Mouse (Mus musculus) embryonic facial prominence, embryonic 13.5 days (tissue): ENCODE measurements around the gene Gm20765. TPM values are rescaled to one million over a fixed set of nuclear protein-coding genes. Genes with fewer than 3 reads are reported as not detected.
"Not testable (repeated sequence)": the region's sequence is repeated elsewhere in the genome, so short reads cannot be mapped to it uniquely, and the experiment has no call there.

Experiments used
- ATAC-seq: fragments of 200-750 bp; cut with Nextera tagmentation; 2 replicates; pipeline ENCODE4 v1.8.0; 2017; ENCODE audit warnings: low read depth; ENCODE audit not compliant: insufficient number of reproducible peaks, insufficient read depth, low FRiP score, low TSS enrichment
- H3K27ac ChIP-seq: fragments of 300-500 bp; sonication (generic); 2 replicates; pipeline ENCODE4 v1.5.1; 2015; ENCODE audit warnings: moderate library complexity, mild to moderate bottlenecking, inconsistent platforms
- H3K27me3 ChIP-seq: fragments of 300-500 bp; sonication (generic); 2 replicates; pipeline ENCODE4 v1.6.1; 2015; ENCODE audit warnings: mild to moderate bottlenecking, inconsistent platforms
- H3K36me3 ChIP-seq: fragments of 300-500 bp; sonication (generic); 2 replicates; pipeline ENCODE4 v1.6.1; 2015; ENCODE audit warnings: mild to moderate bottlenecking, inconsistent platforms
- H3K4me1 ChIP-seq: fragments of 300-500 bp; sonication (generic); 2 replicates; pipeline ENCODE4 v1.6.1; 2015; ENCODE audit warnings: inconsistent platforms
- H3K4me2 ChIP-seq: fragments of 300-500 bp; sonication (generic); 2 replicates; pipeline ENCODE4 v1.6.1; 2015; ENCODE audit warnings: moderate library complexity, mild to moderate bottlenecking, inconsistent platforms
- H3K4me3 ChIP-seq: fragments of 300-500 bp; sonication (generic); 2 replicates; pipeline ENCODE4 v1.5.1; 2015; ENCODE audit warnings: mild to moderate bottlenecking, inconsistent platforms
- H3K9ac ChIP-seq: fragments of 300-500 bp; sonication (generic); 2 replicates; pipeline ENCODE4 v1.6.1; 2015; ENCODE audit warnings: mild to moderate bottlenecking, inconsistent platforms
- H3K9me3 ChIP-seq: fragments of 300-500 bp; sonication (generic); 2 replicates; pipeline ENCODE4 v1.6.1; 2016; ENCODE audit warnings: inconsistent platforms
- WGBS: fragments of 180-500 bp; shearing (Covaris S2); methylation state at CpG from one replicate; pipeline ENCODE4 v1.1.7; 2015; ENCODE audit warnings: mixed read lengths; 5-methylcytosine and 5-hydroxymethylcytosine counted together
- polyA plus RNA-seq: library from polyadenylated mRNA; unstranded; fragments of >200 nt; fragmentation: Nextera tagmentation; extraction: Ambion mirVana; gene quantifications from 2 replicates; pipeline ENCODE4 v1.2.1, GENCODE M21; 2015

The Gm20765 gene
- polyA plus RNA-seq = not detected in 2 replicates

DNA sequence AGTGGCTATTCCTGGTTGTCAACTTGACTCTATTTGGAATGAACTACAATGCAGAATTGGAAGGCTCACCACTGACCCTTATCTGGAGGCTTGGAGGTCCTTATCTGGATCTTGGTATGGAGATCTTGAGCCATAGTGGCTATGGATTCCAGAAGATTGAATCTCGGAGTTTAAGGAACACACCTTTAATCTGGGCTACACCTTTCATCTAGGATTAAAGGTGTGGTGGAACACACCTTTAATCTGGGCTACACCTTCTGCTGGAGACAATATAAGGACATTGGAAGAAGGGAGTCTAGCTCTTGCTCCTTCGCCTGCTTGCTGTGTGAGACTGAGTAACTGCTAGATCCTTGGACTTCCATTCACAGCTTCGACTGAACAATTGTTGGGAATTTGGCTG lies at the start of gene Gm20765:
TSS of gene Gm20765 (plus strand) at position 301 of the 400 bp plus-strand sequence.
- not testable (repeated sequence) for H3K4me1 ChIP-seq, H3K27ac ChIP-seq, H3K4me2 ChIP-seq, ATAC-seq, H3K36me3 ChIP-seq, H3K9me3 ChIP-seq, H3K4me3 ChIP-seq, H3K27me3 ChIP-seq, H3K9ac ChIP-seq
- no CpG with 5 or more reads among the region's 3 CpGs for WGBS

DNA sequence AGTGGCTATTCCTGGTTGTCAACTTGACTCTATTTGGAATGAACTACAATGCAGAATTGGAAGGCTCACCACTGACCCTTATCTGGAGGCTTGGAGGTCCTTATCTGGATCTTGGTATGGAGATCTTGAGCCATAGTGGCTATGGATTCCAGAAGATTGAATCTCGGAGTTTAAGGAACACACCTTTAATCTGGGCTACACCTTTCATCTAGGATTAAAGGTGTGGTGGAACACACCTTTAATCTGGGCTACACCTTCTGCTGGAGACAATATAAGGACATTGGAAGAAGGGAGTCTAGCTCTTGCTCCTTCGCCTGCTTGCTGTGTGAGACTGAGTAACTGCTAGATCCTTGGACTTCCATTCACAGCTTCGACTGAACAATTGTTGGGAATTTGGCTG lies 42.6 kb upstream of the Gm20765 start, which contains the start of gene Gm21293:
TSS of gene Gm21293 (plus strand) at position 301 of the 400 bp plus-strand sequence.
- WGBS = no CpG with 5 or more reads among the region's 3 CpGs
- not testable (repeated sequence) for ATAC-seq, H3K4me2 ChIP-seq, H3K27ac ChIP-seq, H3K9me3 ChIP-seq, H3K4me1 ChIP-seq, H3K4me3 ChIP-seq, H3K9ac ChIP-seq, H3K27me3 ChIP-seq, H3K36me3 ChIP-seq

GRCm38 (mm10) chr10:104151197-104151596 lies 34.1 kb upstream of the Gm20765 start, which contains the start of gene Gm6763:
Gene Gm6763 (plus strand): TSS chr10:104151497.
- ATAC-seq, H3K27ac ChIP-seq, H3K4me2 ChIP-seq, H3K27me3 ChIP-seq, H3K9me3 ChIP-seq, H3K9ac ChIP-seq, H3K36me3 ChIP-seq, H3K4me3 ChIP-seq, H3K4me1 ChIP-seq: not testable (repeated sequence)
- WGBS = no CpG with 5 or more reads among the region's 3 CpGs

- not testable (repeated sequence) for H3K4me2 ChIP-seq, H3K9ac ChIP-seq, H3K36me3 ChIP-seq, H3K9me3 ChIP-seq, H3K4me3 ChIP-seq, H3K27me3 ChIP-seq, ATAC-seq, H3K4me1 ChIP-seq, H3K27ac ChIP-seq
- no CpG with 5 or more reads among the region's 3 CpGs for WGBS
Measured at GRCm38 (mm10) chr10:104159706-104160105, 25.6 kb upstream of the Gm20765 start, which contains the start of gene Gm8764. Gene Gm8764 (plus strand): TSS chr10:104160006.

- H3K9ac ChIP-seq, H3K9me3 ChIP-seq, H3K27me3 ChIP-seq, ATAC-seq, H3K27ac ChIP-seq, H3K4me1 ChIP-seq, H3K36me3 ChIP-seq, H3K4me3 ChIP-seq, H3K4me2 ChIP-seq: not testable (repeated sequence)
- no CpG with 5 or more reads among the region's 3 CpGs for WGBS
Measured at GRCm38 (mm10) chr10:104168215-104168614, 17.1 kb upstream of the Gm20765 start, which contains the start of gene Gm21304. Gene Gm21304 (plus strand): TSS chr10:104168515.

- not testable (repeated sequence) for H3K4me2 ChIP-seq, ATAC-seq, H3K36me3 ChIP-seq, H3K4me1 ChIP-seq, H3K9me3 ChIP-seq, H3K27ac ChIP-seq, H3K4me3 ChIP-seq, H3K27me3 ChIP-seq, H3K9ac ChIP-seq
- WGBS = no CpG with 5 or more reads among the region's 3 CpGs
Measured at GRCm38 (mm10) chr10:104176724-104177123, 8.6 kb upstream of the Gm20765 start, which contains the start of gene Gm21312. Gene Gm21312 (plus strand): TSS chr10:104177024.

GRCm38 (mm10) chr10:104193742-104194141 lies 8.4 kb downstream of the Gm20765 start, which contains the start of gene Gm4340:
Gene Gm4340 (plus strand): TSS chr10:104194042.
- not testable (repeated sequence) for ATAC-seq, H3K9me3 ChIP-seq, H3K4me3 ChIP-seq, H3K4me1 ChIP-seq, H3K4me2 ChIP-seq, H3K27ac ChIP-seq, H3K9ac ChIP-seq, H3K36me3 ChIP-seq, H3K27me3 ChIP-seq
- no CpG with 5 or more reads among the region's 3 CpGs for WGBS

- WGBS = 81% methylated on average over 1 of the region's 1 CpGs
Measured at GRCm38 (mm10) chr10:104209655-104210054, 24.3 kb downstream of the Gm20765 start.

DNA sequence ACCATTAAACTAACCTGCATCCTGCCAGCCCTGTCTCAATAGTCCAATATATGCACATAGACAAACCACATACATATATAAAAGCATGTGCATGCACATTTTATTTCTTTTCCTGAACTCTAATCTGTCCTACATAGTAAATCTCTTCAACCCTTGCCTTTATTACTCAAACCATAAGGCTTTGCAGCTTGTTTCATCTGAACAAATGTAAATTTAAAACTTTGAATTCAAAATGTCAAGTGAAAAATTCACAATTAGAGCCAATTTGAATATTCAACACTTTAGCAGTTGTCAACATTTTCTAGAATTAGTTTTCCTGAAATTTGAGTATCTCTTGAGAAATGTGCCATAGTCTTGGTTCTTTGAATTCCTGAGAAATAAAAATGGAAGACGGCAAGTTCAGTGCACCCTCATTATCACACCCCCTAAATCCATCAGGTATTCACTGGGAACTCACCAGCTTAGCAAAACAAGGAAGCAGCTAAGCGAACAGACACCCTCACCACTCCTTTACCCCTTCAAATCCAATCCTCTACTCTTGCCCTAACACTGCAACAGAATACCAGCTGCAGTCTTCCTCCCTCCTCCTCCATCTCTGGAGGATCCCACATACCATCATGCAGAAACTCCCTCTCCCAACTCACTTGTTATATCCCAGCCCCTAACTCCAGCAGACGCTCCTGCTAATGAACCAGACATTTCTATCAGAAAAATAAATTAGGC lies 25.1 kb downstream of the Gm20765 start:
- ATAC-seq = no peak
- Histone ChIP-seq H3K4me3 (no peak overlapping the region), H3K4me1 (no peaks in the 10 kb centered on the region), H3K9ac (no peak overlapping the region), H3K36me3 (no peaks in the 10 kb centered on the region), H3K27me3 (no peaks in the 10 kb centered on the region), H3K9me3 (no peaks in the 10 kb centered on the region), H3K4me2 (no peak overlapping the region), H3K27ac (no peak overlapping the region)
- 75% methylated on average over 3 of the region's 3 CpGs for whole genome bisulfite sequencing

More at GRCm38 (mm10) chr10:104209655-104210054, 24.3 kb downstream of the Gm20765 start:
- no peak overlapping the region for H3K27ac ChIP-seq
- H3K36me3 ChIP-seq = no peaks in the 10 kb centered on the region
- H3K9me3 ChIP-seq = no peaks in the 10 kb centered on the region
- H3K4me1 ChIP-seq = no peaks in the 10 kb centered on the region
- no peak overlapping the region for H3K9ac ChIP-seq
- no peak overlapping the region for H3K4me3 ChIP-seq
- H3K4me2 ChIP-seq = no peak overlapping the region
- no peak for ATAC-seq
- H3K27me3 ChIP-seq = no peaks in the 10 kb centered on the region

DNA sequence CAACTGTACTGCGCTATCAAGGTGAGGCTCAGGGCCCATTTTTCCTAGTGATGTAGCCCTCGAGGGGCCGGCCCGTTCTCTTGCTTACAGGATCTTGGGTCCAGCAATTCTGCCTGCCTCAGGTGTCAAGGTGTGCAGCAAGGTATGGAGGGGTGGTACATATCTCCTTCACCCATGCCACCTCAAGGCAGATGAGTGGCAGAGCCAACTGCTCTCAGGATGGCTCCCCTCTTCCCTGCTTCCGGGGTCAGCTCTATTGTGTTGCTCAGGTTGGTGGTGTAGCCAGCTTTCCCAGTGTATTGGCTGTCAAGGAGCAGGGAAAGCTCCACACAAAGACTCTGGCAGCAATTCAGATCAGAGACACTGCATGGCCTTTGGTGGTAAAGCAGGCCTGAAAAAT lies 29.2 kb downstream of the Gm20765 start:
- Histone ChIP-seq H3K27me3 (no peaks in the 10 kb centered on the region), H3K4me2 (no peak overlapping the region), H3K4me3 (no peak overlapping the region), H3K27ac (no peak overlapping the region), H3K36me3 (no peaks in the 10 kb centered on the region), H3K9me3 (no peaks in the 10 kb centered on the region), H3K4me1 (no peaks in the 10 kb centered on the region), H3K9ac (no peak overlapping the region)
- ATAC-seq = no peak
- 84% methylated on average over 5 of the region's 5 CpGs for WGBS

- Histone ChIP-seq H3K27ac (no peak overlapping the region), H3K9ac (no peak overlapping the region), H3K4me1 (no peaks in the 10 kb centered on the region), H3K27me3 (no peaks in the 10 kb centered on the region), H3K36me3 (no peaks in the 10 kb centered on the region), H3K4me3 (no peak overlapping the region), H3K4me2 (no peak overlapping the region), H3K9me3 (no peaks in the 10 kb centered on the region)
- no peak for ATAC-seq
- WGBS = 80% methylated on average over 6 of the region's 6 CpGs
Measured at GRCm38 (mm10) chr10:104220303-104221021, 35.1 kb downstream of the Gm20765 start.
